Comparison of ENCODE assay signal across 22 mouse cellular contexts in genomic region chr7:66182075-66182715, GRCm38 (mm10).
A peak's percentile ranks its signal among the peaks of the same experiment; 100 is the strongest.
DNase-seq lines count a peak whose midpoint lies in the region; ATAC-seq and TF ChIP-seq lines count a peak whose summit lies in the region.
"Had no signal": no experiment of that assay in that cellular context is flagged by ENCODE, and none has a peak within 500 bp of the region (broad histone marks: within the 10 kb centered on the region; RNA-seq: fewer than 3 reads in every experiment).

No protein-coding gene starts in this region.

- H3K4me3 ChIP-seq in heart, adult 2 months: no peak overlapping the region
- no peak overlapping the region for H3K4me3 ChIP-seq in heart, embryonic 12.5 days
- H3K4me3 ChIP-seq in liver, embryonic 14.5 days (ENCODE audit: insufficient read depth in 1 of 2, low read depth in 2 of 2, low read length in 2 of 2): no peak overlapping the region
- H3K4me3 ChIP-seq in liver, embryonic 11.5 days (ENCODE audit: low read depth, low read length): no peak overlapping the region
- H3K4me3 ChIP-seq: embryonic facial prominence, embryonic 15.5 days; forebrain, embryonic 10.5 days; limb, embryonic 13.5 days; myocyte had no signal

- no peak for DNase-seq in heart, adult 2 months
- no peak for DNase-seq in liver, embryonic 14.5 days (ENCODE audit: low read depth in 3 of 3, low spot score in 3 of 3)
- DNase-seq in liver, embryonic 11.5 days (ENCODE audit: low spot score): no peak
- DNase-seq in A20 (ENCODE audit: low read depth, low spot score) (peak; percentile 36), WW6 (ENCODE audit: low read depth, low spot score) (peak; percentile 18)
- no peak for DNase-seq in cerebellum, adult 18-20 months
- DNase-seq: adrenal gland, postnatal 10 days; cerebellum, adult 11 months; cerebellum, postnatal 14 days; heart, adult 18-20 months; kidney, postnatal 36 days; midbrain, embryonic 14.5 days; thymus, postnatal 14 days had no signal

- H3K79me2 ChIP-seq in heart, adult 2 months (replicated peaks; ENCODE audit: control insufficient read depth, insufficient read depth, low read length): no peaks in the 10 kb centered on the region

- no peak overlapping the region for H3K9ac ChIP-seq in heart, adult 2 months (ENCODE audit: low read depth, low read length)
- H3K9ac ChIP-seq in heart, embryonic 12.5 days: no peak overlapping the region
- no peak overlapping the region for H3K9ac ChIP-seq in liver, embryonic 14.5 days (replicated peaks)
- no peak overlapping the region for H3K9ac ChIP-seq in liver, embryonic 11.5 days (ENCODE audit: low read depth, low read length)
- H3K9ac ChIP-seq: embryonic facial prominence, embryonic 15.5 days; limb, embryonic 13.5 days had no signal

- intact Hi-C loops in heart, adult 2 months (cut with DNase I): loop anchor here (1.0 kb wide), 1 partner anchor 12 kb away; no protein-coding TSS in a partner anchor

- H3K36me3 ChIP-seq in heart, adult 2 months (ENCODE audit: control insufficient read depth, insufficient read depth, low read length): no peaks in the 10 kb centered on the region
- no peaks in the 10 kb centered on the region for H3K36me3 ChIP-seq in heart, embryonic 12.5 days
- H3K36me3 ChIP-seq in liver, embryonic 14.5 days (replicated peaks; ENCODE audit: control insufficient read depth, insufficient read depth, low read depth): no peaks in the 10 kb centered on the region
- H3K36me3 ChIP-seq in liver, embryonic 11.5 days (ENCODE audit: control insufficient read depth, insufficient read depth, low read length): no peaks in the 10 kb centered on the region
- H3K36me3 ChIP-seq: embryonic facial prominence, embryonic 15.5 days; forebrain, embryonic 10.5 days; limb, embryonic 13.5 days had no signal

- TF ChIP-seq CTCF in heart, adult 2 months (IDR thresholded peaks at IDR 0.05): peak; percentile 16; the same call in 1 of the 2 replicates
- peak; percentile 57 for TF ChIP-seq CTCF in liver, embryonic 14.5 days (IDR thresholded peaks at IDR 0.05; ENCODE audit: low read depth)

- H3K9me3 ChIP-seq in heart, embryonic 12.5 days (replicated peaks): 0 out of 2 replicates have a peak, but pooled peaks cover 3% of the 10 kb centered on the region
- H3K9me3 ChIP-seq in liver, embryonic 14.5 days (ENCODE audit: control insufficient read depth, low read length): no peaks in the 10 kb centered on the region; the same call in 1 of the 2 replicates
- H3K9me3 ChIP-seq in liver, embryonic 11.5 days (ENCODE audit: control insufficient read depth, low read length): no peaks in the 10 kb centered on the region; the same call in 1 of the 2 replicates
- H3K9me3 ChIP-seq: embryonic facial prominence, embryonic 15.5 days; forebrain, embryonic 10.5 days; limb, embryonic 13.5 days had no signal

- 89% methylated on average over 7 of the region's 7 CpGs for WGBS in heart, adult 2 months
- WGBS in heart, embryonic 12.5 days: 86% methylated on average over 7 of the region's 7 CpGs
- WGBS in liver, embryonic 14.5 days (ENCODE audit: insufficient replicate concordance): 77% methylated on average over 7 of the region's 7 CpGs
- WGBS in liver, embryonic 11.5 days: 85% methylated on average over 7 of the region's 7 CpGs

- H3K27me3 ChIP-seq in heart, adult 2 months (ENCODE audit: control insufficient read depth, insufficient read depth, low read length): no peaks in the 10 kb centered on the region
- H3K27me3 ChIP-seq in heart, embryonic 12.5 days (replicated peaks): no peaks in the 10 kb centered on the region
- H3K27me3 ChIP-seq in liver, embryonic 14.5 days (ENCODE audit: control insufficient read depth, insufficient read depth, low read length): no peaks in the 10 kb centered on the region
- H3K27me3 ChIP-seq in liver, embryonic 11.5 days (replicated peaks; ENCODE audit: control insufficient read depth, insufficient read depth, low read length): no peaks in the 10 kb centered on the region
- H3K27me3 ChIP-seq: CH12.LX; embryonic facial prominence, embryonic 15.5 days; limb, embryonic 13.5 days had no signal

- no peak overlapping the region for H3K4me2 ChIP-seq in heart, embryonic 12.5 days
- H3K4me2 ChIP-seq in liver, embryonic 14.5 days (ENCODE audit: low read depth): no peak overlapping the region
- no peak overlapping the region for H3K4me2 ChIP-seq in liver, embryonic 11.5 days
- H3K4me2 ChIP-seq: embryonic facial prominence, embryonic 15.5 days; limb, embryonic 13.5 days had no signal

- TF ChIP-seq EP300 in heart, adult 2 months (IDR thresholded peaks at IDR 0.05; ENCODE audit: insufficient read depth, low read depth, low read length): no peak
- no peak for TF ChIP-seq EP300 in liver, embryonic 14.5 days (IDR thresholded peaks at IDR 0.05; ENCODE audit: low read depth)

- H3K27ac ChIP-seq in heart, adult 2 months: no peak overlapping the region
- H3K27ac ChIP-seq in heart, embryonic 12.5 days (ENCODE audit: poor library complexity, severe bottlenecking): no peak overlapping the region
- no peak overlapping the region for H3K27ac ChIP-seq in liver, embryonic 14.5 days
- no peak overlapping the region for H3K27ac ChIP-seq in liver, embryonic 11.5 days (ENCODE audit: low read depth, low read length)
- H3K27ac ChIP-seq: embryonic facial prominence, embryonic 15.5 days; forebrain, embryonic 10.5 days; limb, embryonic 13.5 days had no signal

- H3K4me1 ChIP-seq in heart, adult 2 months (ENCODE audit: control insufficient read depth, insufficient read depth, low read length): peaks cover 5% of the 10 kb centered on the region
- peaks cover 14% of the 10 kb centered on the region for H3K4me1 ChIP-seq in heart, embryonic 12.5 days (replicated peaks)
- H3K4me1 ChIP-seq in liver, embryonic 14.5 days (replicated peaks; ENCODE audit: control insufficient read depth in 2 of 2, insufficient read depth in 2 of 2, low read length in 1 of 2): peaks cover 10 to 30% of the 10 kb centered on the region in 2 experiments
- peaks cover 5% of the 10 kb centered on the region for H3K4me1 ChIP-seq in liver, embryonic 11.5 days (replicated peaks; ENCODE audit: control insufficient read depth, insufficient read depth, low read length)

- TF ChIP-seq POLR2A in heart, adult 2 months (IDR thresholded peaks at IDR 0.05; ENCODE audit: insufficient read depth, low read depth, low read length): no peak

- no peak for ATAC-seq in heart, embryonic 12.5 days (ENCODE audit: insufficient number of reproducible peaks, low FRiP score)
- ATAC-seq in liver, embryonic 14.5 days (ENCODE audit: insufficient read depth): no peak
- no peak for ATAC-seq in liver, embryonic 11.5 days (replicated peaks; ENCODE audit: low FRiP score)
- ATAC-seq in cerebellum, adult (ENCODE audit: insufficient number of reproducible peaks, low FRiP score, low TSS enrichment): no peak
- ATAC-seq: activated CD4-positive, CD25-positive, alpha-beta regulatory T cell, adult 4 months; inflammation-experienced regulatory T-cells, adult 6 months had no signal

Comparison
In these comparisons a context has a peak if more than half of its experiments do, and no peak if none do; other contexts are left out.
1. DNase-seq: peak in A20 (single experiment) and WW6 (single experiment); none in heart, adult 2 months (0 of 2), liver, embryonic 14.5 days (0 of 3), liver, embryonic 11.5 days (single experiment) and cerebellum, adult 18-20 months (0 of 2).